Mouse (Mus musculus): ENCODE measurements around the gene Clasp1. TPM values are rescaled to one million over a fixed set of nuclear protein-coding genes. Genes with fewer than 3 reads are reported as not detected.

Clasp1 gene
- total RNA-seq, 2 experiments from 2014 or later = 39.7 to 44.5 TPM

- no peak for DNase-seq
Observed at GRCm38 (mm10) chr1:118660880-118661465, 272.1 kb downstream of the Clasp1 start.

Other genes starting within 250 kb of the Clasp1 start
- not detected for gene Gm29106, start 212.5 kb upstream of the Clasp1 start, total RNA-seq (2021)
- 100 to 1,000 TPM; 120 to 149 TPM for gene Tsn, start 77.3 kb upstream of the Clasp1 start, total RNA-seq (2021)
- 10 to 100 TPM; 44.6 to 45.3 TPM for gene Nifk, start 67.2 kb upstream of the Clasp1 start, total RNA-seq (2021)
- gene Tfcp2l1, start 238.9 kb downstream of the Clasp1 start, total RNA-seq (2021) = under 1 TPM; 0.83 to 0.89 TPM